Mouse (Mus musculus): ENCODE measurements at regions not wholly inside any gene's neighbourhood (a gene's known extent, or its start where the extent isn't known, plus 50 kb on each side); places are given as distances from the start of the nearest gene placed in this dataset.

GRCm38 (mm10) chr5:75479149-75479548, 95.6 kb upstream of the Kit start:
- Histone ChIP-seq H3K4me3 (no peak overlapping the region), H3K9ac (replicated peaks) (no peak overlapping the region), H3K27me3 (peaks cover 48% of the 10 kb centered on the region), H3K4me2 (replicated peaks) (no peak overlapping the region), H3K27ac (replicated peaks) (no peak overlapping the region), H3K9me3 (no peaks in the 10 kb centered on the region), H3K36me3 (no peaks in the 10 kb centered on the region), H3K4me1 (peaks cover 14% of the 10 kb centered on the region; the same call in 1 of the 2 replicates)
- 87% methylated on average over 11 of the region's 11 CpGs for WGBS
- no peak for ATAC-seq (ENCODE audit: low FRiP score, low read depth)

GRCm38 (mm10) chr5:75481595-75481994, 93.1 kb upstream of the Kit start:
- Histone ChIP-seq H3K4me3 (no peak overlapping the region), H3K4me2 (replicated peaks) (no peak overlapping the region), H3K27ac (replicated peaks) (no peak overlapping the region), H3K9ac (replicated peaks) (no peak overlapping the region), H3K27me3 (peaks cover 44% of the 10 kb centered on the region), H3K36me3 (no peaks in the 10 kb centered on the region), H3K9me3 (no peaks in the 10 kb centered on the region), H3K4me1 (peaks cover 8% of the 10 kb centered on the region; the same call in 1 of the 2 replicates)
- WGBS, result 13% methylated on average over 7 of the region's 7 CpGs
- no peak for ATAC-seq (ENCODE audit: low FRiP score, low read depth)

- ATAC-seq (ENCODE audit: low FRiP score, low read depth), result no peak
- no peak overlapping the region for H3K27ac ChIP-seq (replicated peaks)
- H3K36me3 ChIP-seq, result no peaks in the 10 kb centered on the region
- 83% methylated on average over 7 of the region's 7 CpGs for WGBS
- no peaks in the 10 kb centered on the region for H3K9me3 ChIP-seq
- no peak overlapping the region for H3K4me3 ChIP-seq
- H3K27me3 ChIP-seq, result peaks cover 27% of the 10 kb centered on the region
- no peak overlapping the region for H3K9ac ChIP-seq (replicated peaks)
- peaks cover 8% of the 10 kb centered on the region; the same call in 1 of the 2 replicates for H3K4me1 ChIP-seq
- H3K4me2 ChIP-seq (replicated peaks), result no peak overlapping the region
These were observed 90.4 kb upstream of the Kit start for GRCm38 (mm10) chr5:75484330-75484729.

GRCm38 (mm10) chr5:75490806-75491205, 83.9 kb upstream of the Kit start:
- Histone ChIP-seq H3K9me3 (no peaks in the 10 kb centered on the region), H3K9ac (replicated peaks) (no peak overlapping the region), H3K27ac (replicated peaks) (no peak overlapping the region), H3K27me3 (no peaks in the 10 kb centered on the region), H3K4me2 (replicated peaks) (no peak overlapping the region), H3K36me3 (no peaks in the 10 kb centered on the region), H3K4me1 (no peaks in the 10 kb centered on the region), H3K4me3 (no peak overlapping the region)
- ATAC-seq (ENCODE audit: low FRiP score, low read depth), result no peak
- WGBS, result 89% methylated on average over 9 of the region's 9 CpGs

GRCm38 (mm10) chr5:75494143-75494542, 80.6 kb upstream of the Kit start:
- Histone ChIP-seq H3K4me3 (no peak overlapping the region), H3K27me3 (no peaks in the 10 kb centered on the region), H3K9ac (replicated peaks) (no peak overlapping the region), H3K27ac (replicated peaks) (no peak overlapping the region), H3K36me3 (no peaks in the 10 kb centered on the region), H3K4me2 (replicated peaks) (no peak overlapping the region), H3K4me1 (no peaks in the 10 kb centered on the region), H3K9me3 (no peaks in the 10 kb centered on the region)
- 91% methylated on average over 10 of the region's 10 CpGs for WGBS
- ATAC-seq (ENCODE audit: low FRiP score, low read depth), result no peak

GRCm38 (mm10) chr5:75499053-75499452, 75.7 kb upstream of the Kit start:
- no peaks in the 10 kb centered on the region for H3K36me3 ChIP-seq
- no peak overlapping the region for H3K27ac ChIP-seq (replicated peaks)
- 86% methylated on average over 3 of the region's 3 CpGs for WGBS
- H3K9ac ChIP-seq (replicated peaks), result no peak overlapping the region
- no peaks in the 10 kb centered on the region for H3K4me1 ChIP-seq
- no peaks in the 10 kb centered on the region for H3K27me3 ChIP-seq
- no peaks in the 10 kb centered on the region for H3K9me3 ChIP-seq
- H3K4me2 ChIP-seq (replicated peaks), result no peak overlapping the region
- H3K4me3 ChIP-seq, result no peak overlapping the region
- ATAC-seq (ENCODE audit: low FRiP score, low read depth), result no peak

- Histone ChIP-seq H3K4me3 (no peak overlapping the region), H3K4me1 (no peaks in the 10 kb centered on the region), H3K27me3 (no peaks in the 10 kb centered on the region), H3K36me3 (no peaks in the 10 kb centered on the region), H3K9me3 (no peaks in the 10 kb centered on the region), H3K4me2 (replicated peaks) (no peak overlapping the region), H3K27ac (replicated peaks) (no peak overlapping the region), H3K9ac (replicated peaks) (no peak overlapping the region)
- no peak for ATAC-seq (ENCODE audit: low FRiP score, low read depth)
- 87% methylated on average over 5 of the region's 5 CpGs for WGBS
These were observed 75.0 kb upstream of the Kit start for GRCm38 (mm10) chr5:75499695-75500094.

- H3K27ac ChIP-seq (replicated peaks), result no peak overlapping the region
- H3K4me2 ChIP-seq (replicated peaks), result no peak overlapping the region
- no peak overlapping the region for H3K9ac ChIP-seq (replicated peaks)
- no peaks in the 10 kb centered on the region for H3K9me3 ChIP-seq
- H3K4me3 ChIP-seq, result no peak overlapping the region
- no peaks in the 10 kb centered on the region for H3K4me1 ChIP-seq
- 75% methylated on average over 8 of the region's 8 CpGs for WGBS
- no peaks in the 10 kb centered on the region for H3K36me3 ChIP-seq
- no peak for ATAC-seq (ENCODE audit: low FRiP score, low read depth)
- H3K27me3 ChIP-seq, result no peaks in the 10 kb centered on the region
These were observed 73.9 kb upstream of the Kit start for GRCm38 (mm10) chr5:75500654-75501416.

GRCm38 (mm10) chr5:75503673-75504072, 71.0 kb upstream of the Kit start:
- H3K9ac ChIP-seq (replicated peaks), result no peak overlapping the region
- H3K4me1 ChIP-seq, result no peaks in the 10 kb centered on the region
- ATAC-seq (ENCODE audit: low FRiP score, low read depth), result no peak
- no peaks in the 10 kb centered on the region for H3K9me3 ChIP-seq
- no peak overlapping the region for H3K4me3 ChIP-seq
- WGBS, result 92% methylated on average over 3 of the region's 3 CpGs
- no peak overlapping the region for H3K4me2 ChIP-seq (replicated peaks)
- H3K27me3 ChIP-seq, result no peaks in the 10 kb centered on the region
- H3K27ac ChIP-seq (replicated peaks), result no peak overlapping the region
- H3K36me3 ChIP-seq, result no peaks in the 10 kb centered on the region

- Histone ChIP-seq H3K27ac (replicated peaks) (no peak overlapping the region), H3K36me3 (no peaks in the 10 kb centered on the region), H3K9me3 (no peaks in the 10 kb centered on the region), H3K4me3 (no peak overlapping the region), H3K4me2 (replicated peaks) (no peak overlapping the region), H3K27me3 (no peaks in the 10 kb centered on the region), H3K4me1 (peaks cover 2% of the 10 kb centered on the region; the same call in 1 of the 2 replicates), H3K9ac (replicated peaks) (no peak overlapping the region)
- 73% methylated on average over 20 of the region's 20 CpGs for WGBS
- ATAC-seq (ENCODE audit: low FRiP score, low read depth), result no peak
These were observed 61.9 kb upstream of the Kit start for GRCm38 (mm10) chr5:75512521-75513422.

GRCm38 (mm10) chr5:75518213-75518612, 56.5 kb upstream of the Kit start:
- Histone ChIP-seq H3K36me3 (no peaks in the 10 kb centered on the region), H3K4me3 (no peak overlapping the region), H3K4me2 (replicated peaks) (no peak overlapping the region), H3K9ac (replicated peaks) (no peak overlapping the region), H3K4me1 (peaks cover 13% of the 10 kb centered on the region; the same call in 1 of the 2 replicates), H3K27ac (replicated peaks) (no peak overlapping the region), H3K27me3 (no peaks in the 10 kb centered on the region), H3K9me3 (no peaks in the 10 kb centered on the region)
- 65% methylated on average over 8 of the region's 8 CpGs for WGBS
- ATAC-seq (ENCODE audit: low FRiP score, low read depth), result no peak

- H3K4me1 ChIP-seq, result peaks cover 13% of the 10 kb centered on the region; the same call in 1 of the 2 replicates
These were observed 51.6 kb upstream of the Kit start for GRCm38 (mm10) chr5:75523041-75523678.

More at GRCm38 (mm10) chr5:75523041-75523678, 51.6 kb upstream of the Kit start:
- no peaks in the 10 kb centered on the region for H3K9me3 ChIP-seq
- 94% methylated on average over 4 of the region's 4 CpGs for WGBS
- H3K27me3 ChIP-seq, result no peaks in the 10 kb centered on the region
- no peak for ATAC-seq (ENCODE audit: low FRiP score, low read depth)
- H3K4me2 ChIP-seq (replicated peaks), result no peak overlapping the region
- no peak overlapping the region for H3K9ac ChIP-seq (replicated peaks)
- no peak overlapping the region for H3K27ac ChIP-seq (replicated peaks)
- no peak overlapping the region for H3K4me3 ChIP-seq
- no peaks in the 10 kb centered on the region for H3K36me3 ChIP-seq

Data from midbrain, embryonic 12.5 days (tissue).